Mouse (Mus musculus) lung, adult 2 months (tissue): Measurements from ENCODE around the gene Mef2d. TPM values are rescaled to one million over a fixed set of nuclear protein-coding genes. Genes with fewer than 3 reads are reported as not detected.

Experiments
- DNase-seq: peaks from one replicate; pipeline ENCODE4 v3.0.0; 2022
- H3K4me1 ChIP-seq: fragments of 200-500 bp; 2 replicates; pipeline ENCODE4 v1.6.1; 2011; ENCODE audit warnings: low read length; ENCODE audit not compliant: control insufficient read depth, insufficient read depth
- H3K4me3 ChIP-seq: fragments of 200-500 bp; replicated peaks from 2 replicates; pipeline ENCODE3; 2011; ENCODE audit warnings: low read depth, mild to moderate bottlenecking, control low read depth, low read length; ENCODE audit errors: extremely low read depth
- CTCF ChIP-seq: fragments of 200-500 bp; IDR thresholded peaks from 2 replicates; pipeline ENCODE4 v1.5.1; 2011; ENCODE audit warnings: mild to moderate bottlenecking, low read length, control low read depth; ENCODE audit not compliant: insufficient read depth
- POLR2A ChIP-seq: fragments of 200-500 bp; IDR thresholded peaks from 2 replicates; pipeline ENCODE4 v1.6.1; 2011; ENCODE audit warnings: low read depth, mild to moderate bottlenecking, control low read depth, low read length, borderline replicate concordance; ENCODE audit errors: extremely low read depth
- WGBS: fragments of 180-500 bp; shearing (Covaris S2); methylation state at CpG from one replicate; pipeline ENCODE4 v1.1.7; 2018; 5-methylcytosine and 5-hydroxymethylcytosine counted together
- polyA plus RNA-seq: library from polyadenylated mRNA; depleted of rRNA; stranded (reverse); fragments of >200 nt; gene quantifications from 2 replicates; pipeline ENCODE4 v1.2.3, GENCODE M21; 2012; rRNA removed

The Mef2d gene
- polyA plus RNA-seq, 1 experiment = 87.0 TPM

DNA sequence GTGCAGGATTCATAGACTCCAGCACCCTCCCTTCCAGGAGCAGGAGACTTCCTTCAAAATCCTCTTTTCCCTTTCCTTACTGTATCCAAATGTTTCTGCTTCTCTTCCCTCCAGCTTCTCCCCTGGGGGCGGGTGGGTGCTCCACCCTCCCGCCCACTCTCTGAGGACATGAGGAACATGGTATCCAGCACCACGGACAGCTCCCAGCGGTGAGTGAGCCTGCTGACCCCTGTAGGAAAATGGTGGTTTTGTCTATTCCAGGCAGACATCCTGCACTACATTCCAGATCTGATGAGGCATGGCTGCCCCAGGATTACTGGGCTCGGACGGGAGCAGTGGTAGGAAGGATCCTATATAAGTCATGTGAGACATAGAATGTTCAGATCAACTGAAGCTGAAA is 78.7 kb downstream of the Mef2d start:
- Histone ChIP-seq H3K4me1 (0 out of 2 replicates have a peak, but pooled peaks cover 1% of the 10 kb centered on the region), H3K4me3 (no peak overlapping the region)
- 2% methylated on average over 6 of the region's 6 CpGs for WGBS
- no peak for TF ChIP-seq POLR2A
- TF ChIP-seq CTCF = peak; percentile 34; the same call in 1 of the 2 replicates
- DNase-seq = peak; percentile 43

Other genes starting within 250 kb of the Mef2d start
- gene Hdgf, start 236.1 kb upstream of the Mef2d start, polyA plus RNA-seq = 51.6 and 82.6 TPM in 2 replicates
- gene Mrpl24, start 222.9 kb upstream of the Mef2d start, polyA plus RNA-seq = 26.7 and 45.8 TPM in 2 replicates
- gene Isg20l2, start 212.1 kb upstream of the Mef2d start, polyA plus RNA-seq = 10.7 and 12.8 TPM in 2 replicates
- gene Rrnad1, start 211.7 kb upstream of the Mef2d start, polyA plus RNA-seq = 28.3 and 29.7 TPM in 2 replicates
- gene Crabp2, start 193.7 kb upstream of the Mef2d start, polyA plus RNA-seq = 15.1 TPM in 1 of 2 replicates, not detected in the other
- gene Nes, start 171.3 kb upstream of the Mef2d start, polyA plus RNA-seq = 26.4 and 31.4 TPM in 2 replicates
- 7.2 and 8.3 TPM in 2 replicates for gene Bcan, start 142.1 kb upstream of the Mef2d start, polyA plus RNA-seq
- 0.06 and 0.37 TPM in 2 replicates for gene Hapln2, start 114.8 kb upstream of the Mef2d start, polyA plus RNA-seq
- 5.7 and 7.2 TPM in 2 replicates for gene Gpatch4, start 99.3 kb upstream of the Mef2d start, polyA plus RNA-seq
- gene Naxe, start 83.9 kb upstream of the Mef2d start, polyA plus RNA-seq = 90.5 and 117 TPM in 2 replicates
- not detected in 2 replicates for gene Ttc24, start 64.1 kb upstream of the Mef2d start, polyA plus RNA-seq
- 1.8 and 2.5 TPM in 2 replicates for gene Iqgap3, start 60.4 kb upstream of the Mef2d start, polyA plus RNA-seq
- 8.2 and 14.5 TPM in 2 replicates for gene Rhbg, start 112.3 kb downstream of the Mef2d start, polyA plus RNA-seq
- gene Gm38392, start 144.8 kb downstream of the Mef2d start, polyA plus RNA-seq = 0.40 and 0.49 TPM in 2 replicates
- gene Tsacc, start 154.6 kb downstream of the Mef2d start, polyA plus RNA-seq = 2.1 and 3.3 TPM in 2 replicates
- 59.5 and 77.6 TPM in 2 replicates for gene Cct3, start 154.7 kb downstream of the Mef2d start, polyA plus RNA-seq
- 148 and 183 TPM in 2 replicates for gene Glmp, start 182.7 kb downstream of the Mef2d start, polyA plus RNA-seq
- 12.4 and 31.8 TPM in 2 replicates for gene Tmem79, start 193.8 kb downstream of the Mef2d start, polyA plus RNA-seq
- gene Smg5, start 193.9 kb downstream of the Mef2d start, polyA plus RNA-seq = 48.4 and 63.7 TPM in 2 replicates
- gene Paqr6, start 222.2 kb downstream of the Mef2d start, polyA plus RNA-seq = 19.1 and 29.1 TPM in 2 replicates
- 0.20 and 23.9 TPM in 2 replicates for gene Bglap3, start 230.4 kb downstream of the Mef2d start, polyA plus RNA-seq
- 23.0 TPM in 1 of 2 replicates, not detected in the other for gene Bglap2, start 236.3 kb downstream of the Mef2d start, polyA plus RNA-seq
- gene Bglap, start 242.1 kb downstream of the Mef2d start, polyA plus RNA-seq = not detected in 2 replicates